Mouse (Mus musculus) hindbrain, postnatal 0 days (tissue): Measurements from ENCODE around the gene Zfp36l1. TPM values are rescaled to one million over a fixed set of nuclear protein-coding genes. Genes with fewer than 3 reads are reported as not detected.

Experiments
- ATAC-seq: fragments of 200-750 bp; cut with Nextera tagmentation; 2 replicates; pipeline ENCODE4 v1.8.0; 2017; ENCODE audit warnings: mild to moderate bottlenecking, moderate TSS enrichment, moderate library complexity
- DNase-seq: peaks from one replicate; pipeline ENCODE4 v3.0.0-alpha.2; 2015; ENCODE audit warnings: low spot score
- H3K27ac ChIP-seq: fragments of 300-500 bp; sonication (generic); 2 replicates; pipeline ENCODE4 v1.5.1; 2014; ENCODE audit warnings: mild to moderate bottlenecking
- H3K27me3 ChIP-seq: fragments of 300-500 bp; sonication (generic); 2 replicates; pipeline ENCODE4 v1.6.1; 2014; ENCODE audit warnings: low read length, mixed read lengths; ENCODE audit not compliant: insufficient read depth
- H3K36me3 ChIP-seq: fragments of 300-500 bp; sonication (generic); 2 replicates; pipeline ENCODE4 v1.6.1; 2014; ENCODE audit warnings: low read length, mixed read lengths; ENCODE audit not compliant: insufficient read depth
- H3K4me1 ChIP-seq: fragments of 300-500 bp; sonication (generic); 2 replicates; pipeline ENCODE4 v1.6.1; 2014; ENCODE audit warnings: antibody characterized with exemption, low read length, mixed read lengths; ENCODE audit not compliant: insufficient read depth
- H3K4me2 ChIP-seq: fragments of 300-500 bp; sonication (generic); 2 replicates; pipeline ENCODE4 v1.6.1; 2014; ENCODE audit warnings: low read depth, mild to moderate bottlenecking, low read length, moderate library complexity, mixed read lengths
- H3K4me3 ChIP-seq: fragments of 300-500 bp; sonication (generic); 2 replicates; pipeline ENCODE4 v1.5.1; 2014; ENCODE audit warnings: low read length
- H3K9ac ChIP-seq: fragments of 300-500 bp; sonication (generic); replicated peaks from 2 replicates; pipeline ENCODE4 v1.6.1; 2014; ENCODE audit warnings: mild to moderate bottlenecking, low read length, moderate library complexity, mixed read lengths
- H3K9me3 ChIP-seq: fragments of 300-500 bp; sonication (generic); 2 replicates; pipeline ENCODE4 v1.6.1; 2016; ENCODE audit warnings: low read length, mixed read lengths
- CTCF ChIP-seq: IDR thresholded peaks from 2 replicates; pipeline ENCODE4 v1.5.1; 2016; ENCODE audit warnings: antibody characterized with exemption, control low read depth, low read depth
- WGBS: fragments of 180-500 bp; shearing (Covaris S2); extraction: QIAGEN DNeasy Blood & Tissue Kit; methylation state at CpG from one replicate; pipeline ENCODE4 v1.1.7; 2014; 5-methylcytosine and 5-hydroxymethylcytosine counted together
- polyA plus RNA-seq: library from polyadenylated mRNA; unstranded; fragments of >200 nt; fragmentation: Nextera tagmentation; extraction: Ambion mirVana; gene quantifications from 2 replicates; pipeline ENCODE4 v1.2.1, GENCODE M21; 2015
- total RNA-seq: library from RNA; depleted of rRNA; stranded (reverse); fragments of >200 nt; gene quantifications from 2 replicates; pipeline ENCODE4 v1.2.3, GENCODE M21; 2014

Gene Zfp36l1
- total and polyA plus RNA-seq, 2 experiments from 2014 or later, result 61.8 to 65.9 TPM

DNA sequence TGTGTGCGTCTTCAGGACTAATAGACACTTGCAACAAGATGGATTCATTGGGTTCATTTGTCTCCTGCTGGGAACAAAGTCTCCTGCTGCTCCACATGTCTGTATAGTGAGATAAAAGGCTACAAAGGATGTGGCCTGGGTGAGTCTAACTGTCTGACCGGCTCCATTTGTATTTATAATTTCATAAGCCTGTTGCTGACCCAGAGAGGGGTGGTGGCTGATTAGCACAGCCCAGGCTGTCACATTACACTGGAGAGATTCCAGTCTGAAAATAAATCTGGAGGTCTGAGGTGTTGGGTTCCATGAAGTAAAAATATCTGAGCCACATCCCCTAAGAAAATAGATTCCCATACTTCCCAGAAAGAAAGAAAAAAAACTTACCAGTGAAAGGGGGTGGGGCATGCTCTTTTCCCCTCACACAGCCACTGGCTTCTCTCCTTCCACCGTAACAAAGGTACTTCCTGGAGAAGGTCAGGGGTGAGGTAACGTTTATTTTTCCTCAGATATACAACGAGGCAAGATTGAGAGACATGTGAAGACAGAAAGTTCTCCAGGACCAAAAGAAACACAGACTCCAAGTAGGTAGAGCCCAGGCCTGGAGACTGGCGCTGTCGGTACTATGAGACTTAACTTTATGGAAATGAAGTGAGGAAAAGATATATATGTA lies 28.2 kb downstream of the Zfp36l1 start:
- Histone ChIP-seq H3K27me3 (no peaks in the 10 kb centered on the region), H3K27ac (peak overlapping the region; percentile 21; the same call in 1 of the 2 replicates), H3K9me3 (no peaks in the 10 kb centered on the region), H3K4me3 (no peak overlapping the region), H3K4me1 (0 out of 2 replicates have a peak, but pooled peaks cover 6% of the 10 kb centered on the region), H3K36me3 (no peaks in the 10 kb centered on the region), H3K9ac (no peak overlapping the region), H3K4me2 (no peak overlapping the region)
- DNase-seq (no peak), ATAC-seq (no peak)
- WGBS, result 49% methylated on average over 7 of the region's 7 CpGs
- TF ChIP-seq CTCF, result no peak

DNA sequence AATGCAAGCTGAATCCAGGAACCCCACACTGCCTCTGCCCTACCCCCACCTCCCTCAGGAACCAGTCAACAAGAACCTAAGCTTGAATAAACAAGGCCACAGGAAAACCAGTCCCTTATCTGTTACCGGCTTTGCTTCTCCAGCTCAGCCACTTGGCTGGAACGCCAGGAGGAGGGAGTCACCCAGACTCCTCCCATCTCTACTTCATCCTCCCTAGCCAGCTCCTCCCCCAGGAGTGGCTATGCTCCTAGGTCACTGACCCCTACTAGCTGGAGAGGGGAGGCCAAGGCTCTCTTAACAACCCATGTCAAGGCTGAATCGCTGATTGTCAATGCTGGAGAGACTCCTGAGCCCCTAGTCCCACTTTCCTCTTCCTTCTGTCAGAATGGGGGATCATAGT lies 28.9 kb downstream of the Zfp36l1 start:
- Histone ChIP-seq H3K27me3 (no peaks in the 10 kb centered on the region), H3K36me3 (no peaks in the 10 kb centered on the region), H3K4me3 (no peak overlapping the region), H3K9me3 (no peaks in the 10 kb centered on the region), H3K4me2 (no peak overlapping the region), H3K4me1 (0 out of 2 replicates have a peak, but pooled peaks cover 6% of the 10 kb centered on the region), H3K9ac (no peak overlapping the region), H3K27ac (peak overlapping the region; percentile 21; the same call in 1 of the 2 replicates)
- no peak for TF ChIP-seq CTCF
- ATAC-seq (no peak), DNase-seq (no peak)
- 19% methylated on average over 3 of the region's 3 CpGs for WGBS

DNA sequence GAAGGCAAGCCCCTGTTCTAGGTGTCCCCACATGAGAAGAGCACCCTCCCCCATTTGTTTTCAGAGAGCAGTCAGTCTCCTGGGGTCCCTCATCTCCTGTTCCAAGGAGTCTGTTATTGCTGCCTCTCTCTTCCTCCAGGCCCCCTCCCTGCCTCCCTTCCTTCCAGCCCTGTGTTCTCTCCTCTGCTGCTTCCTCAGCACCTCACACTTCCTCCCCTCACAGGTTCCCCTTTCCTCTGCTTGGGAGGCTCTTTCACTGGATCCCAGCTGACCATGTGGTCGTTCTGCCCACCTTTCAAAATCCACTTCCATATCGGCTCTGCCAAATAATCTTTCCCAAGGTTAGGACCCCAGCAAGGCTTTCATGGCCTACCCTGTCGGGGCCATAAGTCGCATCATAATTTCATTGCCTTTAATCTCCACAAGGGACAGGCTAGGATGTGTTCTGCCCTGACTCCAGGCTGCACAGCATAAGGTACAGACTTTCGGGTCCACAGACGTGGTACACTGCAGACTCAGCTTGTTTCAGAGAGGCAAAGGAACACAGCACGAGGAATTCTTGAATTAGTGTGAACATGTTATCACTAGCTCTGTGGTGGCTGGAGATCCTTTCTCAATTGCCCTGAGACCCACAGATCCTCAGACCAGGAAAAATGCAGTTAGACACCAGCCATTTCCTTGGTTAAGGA lies 29.5 kb downstream of the Zfp36l1 start:
- Histone ChIP-seq H3K9ac (no peak overlapping the region), H3K4me3 (no peak overlapping the region), H3K4me1 (0 out of 2 replicates have a peak, but pooled peaks cover 6% of the 10 kb centered on the region), H3K36me3 (no peaks in the 10 kb centered on the region), H3K9me3 (no peaks in the 10 kb centered on the region), H3K4me2 (no peak overlapping the region), H3K27ac (0 out of 2 replicates have a peak overlapping the region, but pooled peaks have one; percentile 26), H3K27me3 (no peaks in the 10 kb centered on the region)
- no peak for TF ChIP-seq CTCF
- DNase-seq (no peak), ATAC-seq (no peak)
- 70% methylated on average over 7 of the region's 7 CpGs for WGBS

GRCm38 (mm10) chr12:80082730-80083129 lies 30.1 kb downstream of the Zfp36l1 start:
- no peak overlapping the region for H3K4me3 ChIP-seq
- ATAC-seq (no peak), DNase-seq (no peak)
- no peaks in the 10 kb centered on the region for H3K27me3 ChIP-seq
- H3K9ac ChIP-seq, result no peak overlapping the region
- H3K36me3 ChIP-seq, result no peaks in the 10 kb centered on the region
- H3K27ac ChIP-seq, result no peak overlapping the region
- H3K4me2 ChIP-seq, result no peak overlapping the region
- H3K4me1 ChIP-seq, result 0 out of 2 replicates have a peak, but pooled peaks cover 6% of the 10 kb centered on the region
- no peaks in the 10 kb centered on the region for H3K9me3 ChIP-seq
- no peak for TF ChIP-seq CTCF
- 94% methylated on average over 4 of the region's 4 CpGs for WGBS

- WGBS, result 74% methylated on average over 2 of the region's 2 CpGs
Measured at GRCm38 (mm10) chr12:80081440-80081839, 31.4 kb downstream of the Zfp36l1 start.

GRCm38 (mm10) chr12:80079937-80080336 lies 32.9 kb downstream of the Zfp36l1 start:
- H3K27ac ChIP-seq, result no peak overlapping the region
- 0 out of 2 replicates have a peak, but pooled peaks cover 6% of the 10 kb centered on the region for H3K4me1 ChIP-seq
- H3K4me2 ChIP-seq, result no peak overlapping the region
- no peaks in the 10 kb centered on the region for H3K9me3 ChIP-seq
- ATAC-seq (no peak), DNase-seq (no peak)
- H3K36me3 ChIP-seq, result no peaks in the 10 kb centered on the region
- H3K27me3 ChIP-seq, result no peaks in the 10 kb centered on the region
- H3K4me3 ChIP-seq, result no peak overlapping the region
- WGBS, result 83% methylated on average over 4 of the region's 4 CpGs
- no peak overlapping the region for H3K9ac ChIP-seq
- no peak for TF ChIP-seq CTCF

More at GRCm38 (mm10) chr12:80081440-80081839, 31.4 kb downstream of the Zfp36l1 start:
- Histone ChIP-seq H3K27ac (no peak overlapping the region), H3K27me3 (no peaks in the 10 kb centered on the region), H3K9ac (no peak overlapping the region), H3K4me2 (no peak overlapping the region), H3K36me3 (no peaks in the 10 kb centered on the region), H3K4me1 (0 out of 2 replicates have a peak, but pooled peaks cover 6% of the 10 kb centered on the region), H3K9me3 (no peaks in the 10 kb centered on the region), H3K4me3 (no peak overlapping the region)
- ATAC-seq, result 0 out of 2 replicates have a peak, but pooled peaks have one; percentile 29
- no peak for DNase-seq
- no peak for TF ChIP-seq CTCF
